Mouse (Mus musculus): ENCODE measurements around the gene Rpl35a. TPM values are rescaled to one million over a fixed set of nuclear protein-coding genes. Genes with fewer than 3 reads are reported as not detected.

The Rpl35a gene
- polyA plus RNA-seq, 1 experiment from 2014 or later = 672 TPM

GRCm38 (mm10) chr16:33062024-33062681 lies 5.9 kb downstream of the Rpl35a start, which contains the start of gene Lmln:
Gene Lmln, plus strand, starts transcription at chr16:33062521.
- H3K36me3 ChIP-seq (ENCODE audit: control insufficient read depth, insufficient read depth, low read length) = peaks cover 45% of the 10 kb centered on the region
- WGBS = 0% methylated on average over 63 of the region's 64 CpGs
- H3K27me3 ChIP-seq (ENCODE audit: control insufficient read depth, insufficient read depth, low read length) = no peaks in the 10 kb centered on the region

GRCm38 (mm10) chr16:33062682-33063131 lies 6.5 kb downstream of the Rpl35a start:
- H3K4me1 ChIP-seq (ENCODE audit: control insufficient read depth in 2 of 2, insufficient read depth in 2 of 2, low read length in 2 of 2) = peaks cover 9 to 29% of the 10 kb centered on the region in 2 experiments
- H3K36me3 ChIP-seq (ENCODE audit: control insufficient read depth, insufficient read depth, low read length) = peaks cover 44% of the 10 kb centered on the region
- no peaks in the 10 kb centered on the region for H3K9me3 ChIP-seq (ENCODE audit: control insufficient read depth, low read length)
- H3K27me3 ChIP-seq (ENCODE audit: control insufficient read depth, insufficient read depth, low read length) = no peaks in the 10 kb centered on the region
- peak overlapping the region; percentile 84 to 97 for H3K4me3 ChIP-seq (ENCODE audit: control insufficient read depth in 1 of 2, insufficient read depth in 1 of 2, low read depth in 1 of 2, low read length in 2 of 2)
- ATAC-seq (ENCODE audit: insufficient number of reproducible peaks, insufficient read depth, low FRiP score, low read depth) = peak; percentile 66
- peak overlapping the region; percentile 80 to 86 for H3K27ac ChIP-seq (replicated peaks in 1 of 2; ENCODE audit: control insufficient read depth in 1 of 2, insufficient read depth in 1 of 2, low read depth in 2 of 2, low read length in 2 of 2)
- peak overlapping the region; percentile 81 for H3K9ac ChIP-seq (ENCODE audit: low read length)
- under 1% methylated on average over 35 of the region's 35 CpGs for WGBS
- peak overlapping the region; percentile 77 for H3K4me2 ChIP-seq (ENCODE audit: low read length)

More at GRCm38 (mm10) chr16:33062024-33062681, 5.9 kb downstream of the Rpl35a start, which contains the start of gene Lmln:
- H3K9me3 ChIP-seq (ENCODE audit: control insufficient read depth, low read length) = no peaks in the 10 kb centered on the region
- peaks cover 9 to 29% of the 10 kb centered on the region in 2 experiments for H3K4me1 ChIP-seq (ENCODE audit: control insufficient read depth in 2 of 2, insufficient read depth in 2 of 2, low read length in 2 of 2)
- H3K9ac ChIP-seq (ENCODE audit: low read length) = peak within 1 kb of the TSS; percentile 81
- H3K4me3 ChIP-seq (ENCODE audit: control insufficient read depth in 1 of 2, insufficient read depth in 1 of 2, low read depth in 1 of 2, low read length in 2 of 2) = peak within 1 kb of the TSS; percentile 84 to 97
- peak within 1 kb of the TSS; percentile 86 to 97 for H3K27ac ChIP-seq (replicated peaks in 1 of 2; ENCODE audit: control insufficient read depth in 1 of 2, insufficient read depth in 1 of 2, low read depth in 2 of 2, low read length in 2 of 2)
- peak; percentile 95 for ATAC-seq (ENCODE audit: insufficient number of reproducible peaks, insufficient read depth, low FRiP score, low read depth)
- peak within 1 kb of the TSS; percentile 77 for H3K4me2 ChIP-seq (ENCODE audit: low read length)

- no peak for ATAC-seq (ENCODE audit: insufficient number of reproducible peaks, insufficient read depth, low FRiP score, low read depth)
- Histone ChIP-seq H3K36me3 (ENCODE audit: control insufficient read depth, insufficient read depth, low read length) (peaks cover 42% of the 10 kb centered on the region), H3K27me3 (ENCODE audit: control insufficient read depth, insufficient read depth, low read length) (no peaks in the 10 kb centered on the region), H3K4me1 (ENCODE audit: control insufficient read depth in 2 of 2, insufficient read depth in 2 of 2, low read length in 2 of 2) (peaks cover 6 to 23% of the 10 kb centered on the region in 2 experiments), H3K4me3 (ENCODE audit: control insufficient read depth in 1 of 2, insufficient read depth in 1 of 2, low read depth in 1 of 2, low read length in 2 of 2) (peak overlapping the region; percentile 84 to 97; a peak in 3 of 4 replicates), H3K9ac (ENCODE audit: low read length) (peak overlapping the region; percentile 81), H3K27ac (replicated peaks in 1 of 2; ENCODE audit: control insufficient read depth in 1 of 2, insufficient read depth in 1 of 2, low read depth in 2 of 2, low read length in 2 of 2) (peak overlapping the region; percentile 80 to 86; a peak in 3 of 4 replicates), H3K4me2 (ENCODE audit: low read length) (peak overlapping the region; percentile 77), H3K9me3 (ENCODE audit: control insufficient read depth, low read length) (no peaks in the 10 kb centered on the region)
- 14% methylated on average over 7 of the region's 7 CpGs for whole genome bisulfite sequencing
Measured at GRCm38 (mm10) chr16:33063267-33063666, 7.0 kb downstream of the Rpl35a start.

- 69% methylated on average over 9 of the region's 9 CpGs for WGBS
- Histone ChIP-seq H3K4me1 (ENCODE audit: control insufficient read depth in 2 of 2, insufficient read depth in 2 of 2, low read length in 2 of 2) (peaks cover 6 to 14% of the 10 kb centered on the region in 2 experiments), H3K27me3 (ENCODE audit: control insufficient read depth, insufficient read depth, low read length) (no peaks in the 10 kb centered on the region), H3K9ac (ENCODE audit: low read length) (no peak overlapping the region), H3K27ac (replicated peaks in 1 of 2; ENCODE audit: control insufficient read depth in 1 of 2, insufficient read depth in 1 of 2, low read depth in 2 of 2, low read length in 2 of 2) (no peak overlapping the region), H3K4me3 (ENCODE audit: control insufficient read depth in 1 of 2, insufficient read depth in 1 of 2, low read depth in 1 of 2, low read length in 2 of 2) (no peak overlapping the region), H3K9me3 (ENCODE audit: control insufficient read depth, low read length) (no peaks in the 10 kb centered on the region), H3K36me3 (ENCODE audit: control insufficient read depth, insufficient read depth, low read length) (peaks cover 38% of the 10 kb centered on the region), H3K4me2 (ENCODE audit: low read length) (no peak overlapping the region)
- ATAC-seq (ENCODE audit: insufficient number of reproducible peaks, insufficient read depth, low FRiP score, low read depth) = no peak
Measured at GRCm38 (mm10) chr16:33064636-33065035, 8.4 kb downstream of the Rpl35a start.

GRCm38 (mm10) chr16:33070928-33071327 lies 14.7 kb downstream of the Rpl35a start:
- H3K9ac ChIP-seq (ENCODE audit: low read length) = no peak overlapping the region
- peaks cover 55% of the 10 kb centered on the region for H3K36me3 ChIP-seq (ENCODE audit: control insufficient read depth, insufficient read depth, low read length)
- H3K27me3 ChIP-seq (ENCODE audit: control insufficient read depth, insufficient read depth, low read length) = no peaks in the 10 kb centered on the region
- no peak overlapping the region for H3K4me3 ChIP-seq (ENCODE audit: control insufficient read depth in 1 of 2, insufficient read depth in 1 of 2, low read depth in 1 of 2, low read length in 2 of 2)
- H3K27ac ChIP-seq (replicated peaks in 1 of 2; ENCODE audit: control insufficient read depth in 1 of 2, insufficient read depth in 1 of 2, low read depth in 2 of 2, low read length in 2 of 2) = no peak overlapping the region
- H3K4me2 ChIP-seq (ENCODE audit: low read length) = no peak overlapping the region
- H3K9me3 ChIP-seq (ENCODE audit: control insufficient read depth, low read length) = no peaks in the 10 kb centered on the region
- no peak for ATAC-seq (ENCODE audit: insufficient number of reproducible peaks, insufficient read depth, low FRiP score, low read depth)
- H3K4me1 ChIP-seq (ENCODE audit: control insufficient read depth in 2 of 2, insufficient read depth in 2 of 2, low read length in 2 of 2) = no peaks in the 10 kb centered on the region

GRCm38 (mm10) chr16:33072871-33073557 lies 16.8 kb downstream of the Rpl35a start:
- 88% methylated on average over 6 of the region's 6 CpGs for WGBS
- Histone ChIP-seq H3K27ac (replicated peaks in 1 of 2; ENCODE audit: control insufficient read depth in 1 of 2, insufficient read depth in 1 of 2, low read depth in 2 of 2, low read length in 2 of 2) (no peak overlapping the region), H3K9ac (ENCODE audit: low read length) (no peak overlapping the region), H3K9me3 (ENCODE audit: control insufficient read depth, low read length) (no peaks in the 10 kb centered on the region), H3K27me3 (ENCODE audit: control insufficient read depth, insufficient read depth, low read length) (no peaks in the 10 kb centered on the region), H3K4me2 (ENCODE audit: low read length) (no peak overlapping the region), H3K4me1 (ENCODE audit: control insufficient read depth in 2 of 2, insufficient read depth in 2 of 2, low read length in 2 of 2) (no peaks in the 10 kb centered on the region), H3K36me3 (ENCODE audit: control insufficient read depth, insufficient read depth, low read length) (peaks cover 45% of the 10 kb centered on the region), H3K4me3 (ENCODE audit: control insufficient read depth in 1 of 2, insufficient read depth in 1 of 2, low read depth in 1 of 2, low read length in 2 of 2) (no peak overlapping the region)
- no peak for ATAC-seq (ENCODE audit: insufficient number of reproducible peaks, insufficient read depth, low FRiP score, low read depth)

GRCm38 (mm10) chr16:33074967-33075366 lies 18.7 kb downstream of the Rpl35a start:
- H3K36me3 ChIP-seq (ENCODE audit: control insufficient read depth, insufficient read depth, low read length) = peaks cover 29% of the 10 kb centered on the region
- H3K27me3 ChIP-seq (ENCODE audit: control insufficient read depth, insufficient read depth, low read length) = no peaks in the 10 kb centered on the region
- H3K4me3 ChIP-seq (ENCODE audit: control insufficient read depth in 1 of 2, insufficient read depth in 1 of 2, low read depth in 1 of 2, low read length in 2 of 2) = no peak overlapping the region
- no peaks in the 10 kb centered on the region for H3K4me1 ChIP-seq (ENCODE audit: control insufficient read depth in 2 of 2, insufficient read depth in 2 of 2, low read length in 2 of 2)
- ATAC-seq (ENCODE audit: insufficient number of reproducible peaks, insufficient read depth, low FRiP score, low read depth) = no peak
- H3K27ac ChIP-seq (replicated peaks in 1 of 2; ENCODE audit: control insufficient read depth in 1 of 2, insufficient read depth in 1 of 2, low read depth in 2 of 2, low read length in 2 of 2) = no peak overlapping the region
- H3K4me2 ChIP-seq (ENCODE audit: low read length) = no peak overlapping the region
- no peak overlapping the region for H3K9ac ChIP-seq (ENCODE audit: low read length)
- no peaks in the 10 kb centered on the region for H3K9me3 ChIP-seq (ENCODE audit: control insufficient read depth, low read length)
- WGBS = 71% methylated on average over 5 of the region's 5 CpGs

All from heart, embryonic 14.5 days (tissue).